Comparison of ENCODE assay signal across 8 mouse cellular contexts in the genomic region with DNA sequence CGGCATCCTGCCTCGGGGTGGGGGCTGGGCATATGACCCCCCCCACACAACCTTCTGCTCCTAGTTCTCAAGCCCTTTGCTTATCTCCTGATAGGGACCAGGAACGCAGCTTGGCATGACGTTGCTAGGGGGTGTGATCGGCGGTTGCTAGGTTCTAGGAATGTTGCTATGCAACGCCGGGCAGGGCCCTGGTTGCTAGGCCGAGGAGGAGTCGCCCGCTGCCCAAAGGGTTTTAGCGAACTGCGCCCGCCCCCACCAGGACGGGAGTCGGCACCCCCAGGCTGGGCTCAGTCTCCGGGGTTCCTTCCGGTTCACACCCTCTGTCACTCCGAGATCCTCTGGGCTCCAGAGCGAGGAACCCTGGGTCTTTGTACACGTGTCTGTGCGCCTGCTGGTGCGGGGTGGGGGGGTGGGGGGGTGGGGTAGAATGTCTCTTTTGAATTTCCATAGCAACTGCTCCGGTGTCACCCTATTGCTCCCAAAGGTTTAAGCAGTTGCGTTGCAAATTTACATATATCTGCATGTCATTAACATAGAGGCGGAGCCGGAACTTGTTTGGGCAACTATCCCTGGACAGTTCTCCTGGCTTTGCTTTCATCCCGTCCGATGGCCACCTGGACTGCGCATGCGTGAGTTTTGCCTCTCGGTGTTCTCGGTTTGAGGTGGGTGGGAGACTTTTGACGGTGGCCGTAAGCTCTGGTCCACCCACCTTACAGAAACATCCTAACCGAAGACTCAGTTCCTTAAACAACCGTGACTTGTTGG. TPM values are rescaled to one million over a fixed set of nuclear protein-coding genes. Genes with fewer than 3 reads are reported as not detected.
A peak's percentile ranks its signal among the peaks of the same experiment; 100 is the strongest.
DNase-seq lines count a peak whose midpoint lies in the region; ATAC-seq and TF ChIP-seq lines count a peak whose summit lies in the region.

No protein-coding gene starts in this region.

- no peaks in the 10 kb centered on the region for H3K9me3 ChIP-seq in embryonic facial prominence, embryonic 15.5 days (replicated peaks)
- no peaks in the 10 kb centered on the region for H3K9me3 ChIP-seq in heart, embryonic 14.5 days (ENCODE audit: control insufficient read depth, low read length)
- no peaks in the 10 kb centered on the region for H3K9me3 ChIP-seq in kidney, postnatal 0 days (replicated peaks; ENCODE audit: low read length)
- H3K9me3 ChIP-seq in midbrain, embryonic 16.5 days (replicated peaks; ENCODE audit: control insufficient read depth, low read length, poor library complexity, severe bottlenecking): no peaks in the 10 kb centered on the region
- no peaks in the 10 kb centered on the region for H3K9me3 ChIP-seq in stomach, postnatal 0 days (ENCODE audit: control insufficient read depth, low read length)

- peak overlapping the region; percentile 93 for H3K4me2 ChIP-seq in embryonic facial prominence, embryonic 15.5 days (replicated peaks)
- H3K4me2 ChIP-seq in heart, embryonic 14.5 days (ENCODE audit: low read length): peak overlapping the region; percentile 98
- peak overlapping the region; percentile 56 for H3K4me2 ChIP-seq in kidney, postnatal 0 days (ENCODE audit: low read length)
- peak overlapping the region; percentile 69 for H3K4me2 ChIP-seq in midbrain, embryonic 16.5 days (ENCODE audit: low read length)
- H3K4me2 ChIP-seq in stomach, postnatal 0 days (replicated peaks; ENCODE audit: low read depth): peak overlapping the region; percentile 66

- WGBS in bone marrow, adult 2 months: under 1% methylated on average over 37 of the region's 37 CpGs
- WGBS in embryonic facial prominence, embryonic 15.5 days: 1% methylated on average over 36 of the region's 37 CpGs
- WGBS in heart, embryonic 14.5 days: 2% methylated on average over 37 of the region's 37 CpGs
- WGBS in kidney, postnatal 0 days: 1% methylated on average over 37 of the region's 37 CpGs
- under 1% methylated on average over 37 of the region's 37 CpGs for WGBS in midbrain, embryonic 16.5 days
- 1% methylated on average over 36 of the region's 37 CpGs for WGBS in stomach, postnatal 0 days

- TF ChIP-seq EP300 in stomach, postnatal 0 days (optimal IDR thresholded peaks at IDR 0.05): no peak

- TF ChIP-seq CTCF in bone marrow, adult 2 months (IDR thresholded peaks at IDR 0.05; ENCODE audit: control insufficient read depth, insufficient read depth, low read length): no peak
- TF ChIP-seq CTCF in kidney, postnatal 0 days (IDR thresholded peaks at IDR 0.05; ENCODE audit: low read depth): no peak
- no peak for TF ChIP-seq CTCF in stomach, postnatal 0 days (IDR thresholded peaks at IDR 0.05; ENCODE audit: low read depth)

- H3K27me3 ChIP-seq in embryonic facial prominence, embryonic 15.5 days: peaks cover 9% of the 10 kb centered on the region
- no peaks in the 10 kb centered on the region for H3K27me3 ChIP-seq in heart, embryonic 14.5 days (ENCODE audit: control insufficient read depth, insufficient read depth, low read length)
- H3K27me3 ChIP-seq in kidney, postnatal 0 days (ENCODE audit: insufficient read depth, low read length): no peaks in the 10 kb centered on the region
- H3K27me3 ChIP-seq in midbrain, embryonic 16.5 days (ENCODE audit: control insufficient read depth, insufficient read depth, low read depth, low read length): no peaks in the 10 kb centered on the region
- no peaks in the 10 kb centered on the region for H3K27me3 ChIP-seq in stomach, postnatal 0 days (ENCODE audit: control insufficient read depth, insufficient read depth, low read length)

- no peaks in the 10 kb centered on the region for H3K36me3 ChIP-seq in embryonic facial prominence, embryonic 15.5 days
- no peaks in the 10 kb centered on the region for H3K36me3 ChIP-seq in heart, embryonic 14.5 days (ENCODE audit: control insufficient read depth, insufficient read depth, low read length)
- H3K36me3 ChIP-seq in kidney, postnatal 0 days (ENCODE audit: insufficient read depth, low read length): no peaks in the 10 kb centered on the region
- no peaks in the 10 kb centered on the region for H3K36me3 ChIP-seq in midbrain, embryonic 16.5 days (ENCODE audit: control insufficient read depth, insufficient read depth, low read length)
- no peaks in the 10 kb centered on the region for H3K36me3 ChIP-seq in stomach, postnatal 0 days (ENCODE audit: control insufficient read depth, insufficient read depth, low read length)

- H3K9ac ChIP-seq in embryonic facial prominence, embryonic 15.5 days: peak overlapping the region; percentile 28; the same call in 1 of the 2 replicates
- peak overlapping the region; percentile 51 for H3K9ac ChIP-seq in heart, embryonic 14.5 days (ENCODE audit: low read length)
- H3K9ac ChIP-seq in kidney, postnatal 0 days (ENCODE audit: low read depth, low read length): no peak overlapping the region
- peak overlapping the region; percentile 67 for H3K9ac ChIP-seq in midbrain, embryonic 16.5 days (ENCODE audit: low read depth, low read length)
- H3K9ac ChIP-seq in stomach, postnatal 0 days (ENCODE audit: low read length): peak overlapping the region; percentile 31; the same call in 1 of the 2 replicates

- H3K4me3 ChIP-seq in bone marrow, adult 2 months (replicated peaks; ENCODE audit: control insufficient read depth, low read depth, low read length): peak overlapping the region; percentile 29
- peak overlapping the region; percentile 47 for H3K4me3 ChIP-seq in embryonic facial prominence, embryonic 15.5 days (replicated peaks)
- H3K4me3 ChIP-seq in heart, embryonic 14.5 days (ENCODE audit: control insufficient read depth in 1 of 2, insufficient read depth in 1 of 2, low read depth in 1 of 2, low read length in 2 of 2): peak overlapping the region; percentile 52 to 55
- H3K4me3 ChIP-seq in kidney, postnatal 0 days (replicated peaks; ENCODE audit: low read depth, low read length): peak overlapping the region; percentile 28
- peak overlapping the region; percentile 38 for H3K4me3 ChIP-seq in midbrain, embryonic 16.5 days (ENCODE audit: low read depth, low read length)
- peak overlapping the region; percentile 37 for H3K4me3 ChIP-seq in stomach, postnatal 0 days (ENCODE audit: low read depth, low read length)

- peak; percentile 67 for ATAC-seq in CD4-positive, CD25-positive, alpha-beta regulatory T cell, adult 4 months
- ATAC-seq in embryonic facial prominence, embryonic 15.5 days (ENCODE audit: insufficient number of reproducible peaks, low FRiP score, low TSS enrichment, low read depth): peak; percentile 65
- ATAC-seq in heart, embryonic 14.5 days (ENCODE audit: insufficient number of reproducible peaks, insufficient read depth, low FRiP score, low read depth): peak; percentile 46; the same call in 1 of the 2 replicates
- peak; percentile 61; the same call in 1 of the 2 replicates for ATAC-seq in kidney, postnatal 0 days (replicated peaks; ENCODE audit: low FRiP score, low read depth)
- peak; percentile 90 for ATAC-seq in midbrain, embryonic 16.5 days
- peak; percentile 67 for ATAC-seq in stomach, postnatal 0 days (ENCODE audit: low FRiP score, low TSS enrichment)

- peak; percentile 72 for DNase-seq in kidney, postnatal 0 days (ENCODE audit: low spot score)
- DNase-seq in liver: peak; percentile 51
- peak; percentile 70 for DNase-seq in stomach, postnatal 0 days (ENCODE audit: low spot score)

- H3K27ac ChIP-seq in bone marrow, adult 2 months (ENCODE audit: control insufficient read depth, insufficient read depth, low read depth, low read length, poor library complexity): no peak overlapping the region
- H3K27ac ChIP-seq in embryonic facial prominence, embryonic 15.5 days (replicated peaks): no peak overlapping the region
- H3K27ac ChIP-seq in heart, embryonic 14.5 days (replicated peaks in 1 of 2; ENCODE audit: control insufficient read depth in 1 of 2, insufficient read depth in 1 of 2, low read depth in 2 of 2, low read length in 2 of 2): no peak overlapping the region
- H3K27ac ChIP-seq in kidney, postnatal 0 days: no peak overlapping the region
- H3K27ac ChIP-seq in midbrain, embryonic 16.5 days (ENCODE audit: low read length): peak overlapping the region; percentile 81
- no peak overlapping the region for H3K27ac ChIP-seq in stomach, postnatal 0 days (replicated peaks)

- no peak for TF ChIP-seq POLR2A in bone marrow, adult 2 months (IDR thresholded peaks at IDR 0.05; ENCODE audit: borderline replicate concordance, control insufficient read depth, low read depth, low read length)

- no peaks in the 10 kb centered on the region for H3K4me1 ChIP-seq in bone marrow, adult 2 months (ENCODE audit: control insufficient read depth, insufficient read depth, low read length)
- H3K4me1 ChIP-seq in embryonic facial prominence, embryonic 15.5 days: peaks cover 13% of the 10 kb centered on the region
- H3K4me1 ChIP-seq in heart, embryonic 14.5 days (ENCODE audit: control insufficient read depth in 2 of 2, insufficient read depth in 2 of 2, low read length in 2 of 2): peaks cover 5 to 18% of the 10 kb centered on the region in 2 experiments
- no peaks in the 10 kb centered on the region for H3K4me1 ChIP-seq in kidney, postnatal 0 days (replicated peaks; ENCODE audit: insufficient read depth, low read length)
- H3K4me1 ChIP-seq in midbrain, embryonic 16.5 days (ENCODE audit: control insufficient read depth, insufficient read depth, low read length): peaks cover 10% of the 10 kb centered on the region
- 0 out of 2 replicates have a peak, but pooled peaks cover 2% of the 10 kb centered on the region for H3K4me1 ChIP-seq in stomach, postnatal 0 days (replicated peaks; ENCODE audit: control insufficient read depth, insufficient read depth)

RNA-seq across cellular contexts. Expression of gene Adgrb2, which starts 24.3 kb away (rescaled TPM):
- polyA plus RNA-seq in CD4-positive, CD25-positive, alpha-beta regulatory T cell, adult 4 months (2017; shearing (Covaris generic)): under 1 TPM in 1 of 2 experiments, not detected in 1; 0.34 TPM
- polyA plus RNA-seq in bone marrow, adult 2 months (2011; ENCODE audit: insufficient read depth, insufficient read length, low replicate concordance, missing spikeins): not detected in 2 replicates
- 7.0 and 7.1 TPM in 2 replicates for polyA plus RNA-seq in embryonic facial prominence, embryonic 15.5 days (2015; fragmentation: Nextera tagmentation; extraction: Ambion mirVana)
- polyA plus RNA-seq in heart, embryonic 14.5 days (2014; fragmentation: Nextera tagmentation; extraction: Ambion mirVana): 1.7 and 2.6 TPM in 2 replicates
- polyA plus RNA-seq in kidney, postnatal 0 days (2015; fragmentation: Nextera tagmentation; extraction: Ambion mirVana): 0.78 and 1.8 TPM in 2 replicates
- 15.8 and 17.0 TPM in 2 replicates for polyA plus RNA-seq in midbrain, embryonic 16.5 days (2015; fragmentation: Nextera tagmentation; extraction: Ambion mirVana)
- polyA plus RNA-seq in stomach, postnatal 0 days (2015; fragmentation: Nextera tagmentation; extraction: Ambion mirVana): 0.49 and 0.83 TPM in 2 replicates

RNA-seq across cellular contexts. Expression of gene Spocd1, which starts 31.3 kb away (rescaled TPM):
- polyA plus RNA-seq in CD4-positive, CD25-positive, alpha-beta regulatory T cell, adult 4 months (2017; shearing (Covaris generic)): not detected
- polyA plus RNA-seq in bone marrow, adult 2 months (2011; ENCODE audit: insufficient read depth, insufficient read length, low replicate concordance, missing spikeins): not detected in 2 replicates
- 0.23 and 0.28 TPM in 2 replicates for polyA plus RNA-seq in embryonic facial prominence, embryonic 15.5 days (2015; fragmentation: Nextera tagmentation; extraction: Ambion mirVana)
- 0.24 and 0.47 TPM in 2 replicates for polyA plus RNA-seq in heart, embryonic 14.5 days (2014; fragmentation: Nextera tagmentation; extraction: Ambion mirVana)
- polyA plus RNA-seq in kidney, postnatal 0 days (2015; fragmentation: Nextera tagmentation; extraction: Ambion mirVana): not detected in 2 replicates
- polyA plus RNA-seq in midbrain, embryonic 16.5 days (2015; fragmentation: Nextera tagmentation; extraction: Ambion mirVana): not detected in 2 replicates
- not detected in 2 replicates for polyA plus RNA-seq in stomach, postnatal 0 days (2015; fragmentation: Nextera tagmentation; extraction: Ambion mirVana)
